Comparison of ENCODE assay signal across 19 mouse cellular contexts in genomic region chr10:105153789-105154188, GRCm38 (mm10).
"Had no signal": no experiment of that assay in that cellular context is flagged by ENCODE, and none has a peak within 500 bp of the region (broad histone marks: within the 10 kb centered on the region; RNA-seq: fewer than 3 reads in every experiment).

No protein-coding gene starts in this region.

- H3K9me3 ChIP-seq: midbrain, embryonic 10.5 days; midbrain, embryonic 13.5 days; midbrain, embryonic 15.5 days; neural tube, embryonic 12.5 days; stomach, embryonic 15.5 days had no signal

- H3K27me3 ChIP-seq: midbrain, embryonic 13.5 days; midbrain, embryonic 15.5 days; neural tube, embryonic 12.5 days; stomach, embryonic 15.5 days had no signal

- DNase-seq: lung, adult 18-20 months; lung, embryonic 14.5 days; lung, postnatal 10 days; lung, postnatal 4 days; retina, postnatal 1 day; right cerebral cortex, adult 18-20 months; right cerebral cortex, postnatal 25 days; right cerebral cortex, postnatal 4 days; spleen, adult 18-20 months; thymus, adult 18-20 months; thymus, postnatal 14 days; thymus, postnatal 36 days had no signal

- H3K4me2 ChIP-seq: lung, embryonic 14.5 days; midbrain, embryonic 13.5 days; midbrain, embryonic 15.5 days; neural tube, embryonic 12.5 days; stomach, embryonic 15.5 days had no signal

- H3K36me3 ChIP-seq: midbrain, embryonic 10.5 days; midbrain, embryonic 13.5 days; midbrain, embryonic 15.5 days; neural tube, embryonic 12.5 days; stomach, embryonic 15.5 days had no signal

- H3K4me1 ChIP-seq: midbrain, embryonic 10.5 days; midbrain, embryonic 13.5 days; midbrain, embryonic 15.5 days; neural tube, embryonic 12.5 days; stomach, embryonic 15.5 days had no signal

- H3K27ac ChIP-seq: liver, embryonic 14.5 days; midbrain, embryonic 10.5 days; midbrain, embryonic 13.5 days; midbrain, embryonic 15.5 days; neural tube, embryonic 12.5 days; stomach, embryonic 15.5 days had no signal

- H3K4me3 ChIP-seq: midbrain, embryonic 10.5 days; midbrain, embryonic 13.5 days; midbrain, embryonic 15.5 days; myocyte; neural tube, embryonic 12.5 days; stomach, embryonic 15.5 days had no signal

- ATAC-seq: midbrain, embryonic 13.5 days; midbrain, embryonic 15.5 days had no signal

- H3K9ac ChIP-seq: liver, embryonic 14.5 days; lung, embryonic 14.5 days; midbrain, embryonic 13.5 days; midbrain, embryonic 15.5 days; neural tube, embryonic 12.5 days; stomach, embryonic 15.5 days had no signal
